Comparison of ENCODE assay signal across 8 mouse cellular contexts in the genomic region with DNA sequence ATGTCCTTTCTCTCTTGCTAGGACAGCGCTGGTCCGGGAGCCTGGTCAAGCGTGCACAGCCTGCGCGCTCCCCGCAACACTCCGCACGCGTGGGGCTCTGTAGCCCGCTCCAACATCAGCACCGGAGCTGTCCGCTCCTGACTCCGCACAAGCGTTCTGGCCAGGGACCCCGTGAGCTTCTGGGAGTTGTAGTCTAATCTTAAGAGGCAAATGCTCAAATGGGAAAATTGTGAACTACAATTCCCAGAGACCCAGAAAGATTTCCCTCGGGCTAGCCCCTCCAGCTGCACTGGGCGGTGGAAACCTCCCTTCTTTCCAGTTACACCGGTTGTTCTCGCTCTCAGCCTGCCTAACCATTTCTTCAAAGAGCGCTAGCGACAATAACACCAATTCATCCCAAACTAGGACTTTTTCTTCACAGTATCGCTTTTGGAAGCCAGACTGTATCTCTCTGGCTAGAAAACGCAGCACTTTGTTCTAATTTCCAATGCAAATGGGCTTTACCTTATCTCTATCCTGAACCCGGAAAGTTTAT. TPM values are rescaled to one million over a fixed set of nuclear protein-coding genes. Genes with fewer than 3 reads are reported as not detected.
DNase-seq lines count a peak whose midpoint lies in the region; ATAC-seq and TF ChIP-seq lines count a peak whose summit lies in the region.

No protein-coding gene starts in this region.

- no peak for TF ChIP-seq CTCF in intestine, postnatal 0 days (IDR thresholded peaks at IDR 0.05; ENCODE audit: low read depth)

- DNase-seq in adrenal gland, postnatal 10 days, result peak; percentile 74
- peak; percentile 95 for DNase-seq in embryo, embryonic 10.5 days (ENCODE audit: low spot score)
- peak; percentile 18 to 44 for DNase-seq in gastrocnemius, postnatal 4 days (ENCODE audit: low spot score in 2 of 2)
- peak; percentile 85 to 90 for DNase-seq in left cerebral cortex, postnatal 14 days (ENCODE audit: low spot score in 2 of 2)
- peak; percentile 86 to 91 for DNase-seq in right cerebral cortex, postnatal 36 days (ENCODE audit: low spot score in 2 of 2)
- DNase-seq in thymus, postnatal 0 days (ENCODE audit: low spot score), result no peak

- peak overlapping the region; percentile 38 for H3K4me3 ChIP-seq in intestine, postnatal 0 days (ENCODE audit: low read depth, low read length)
- peak overlapping the region; percentile 83 for H3K4me3 ChIP-seq in megakaryocyte, embryonic 14.5 days (replicated peaks)

- no peaks in the 10 kb centered on the region for H3K4me1 ChIP-seq in intestine, postnatal 0 days (replicated peaks; ENCODE audit: control insufficient read depth, insufficient read depth, low read length)
- peaks cover 3% of the 10 kb centered on the region; the same call in 1 of the 2 replicates for H3K4me1 ChIP-seq in megakaryocyte, embryonic 14.5 days

- under 1% methylated on average over 24 of the region's 24 CpGs for WGBS in intestine, postnatal 0 days

- no peaks in the 10 kb centered on the region for H3K9me3 ChIP-seq in intestine, postnatal 0 days (ENCODE audit: control insufficient read depth)
- H3K9me3 ChIP-seq in megakaryocyte, embryonic 14.5 days, result peaks cover 3% of the 10 kb centered on the region; the same call in 1 of the 2 replicates

- no peak overlapping the region for H3K9ac ChIP-seq in intestine, postnatal 0 days (ENCODE audit: low read depth, low read length)

- peak overlapping the region; percentile 67 for H3K4me2 ChIP-seq in intestine, postnatal 0 days (replicated peaks; ENCODE audit: low read depth)

- no peaks in the 10 kb centered on the region for H3K36me3 ChIP-seq in intestine, postnatal 0 days (ENCODE audit: control insufficient read depth, insufficient read depth)
- H3K36me3 ChIP-seq in megakaryocyte, embryonic 14.5 days (replicated peaks; ENCODE audit: low read length), result no peaks in the 10 kb centered on the region

- H3K27me3 ChIP-seq in intestine, postnatal 0 days (replicated peaks; ENCODE audit: control insufficient read depth, insufficient read depth, low read length), result peaks cover 9% of the 10 kb centered on the region; the same call in 1 of the 2 replicates
- peaks cover 27% of the 10 kb centered on the region for H3K27me3 ChIP-seq in megakaryocyte, embryonic 14.5 days (replicated peaks)

- no peak overlapping the region for H3K27ac ChIP-seq in intestine, postnatal 0 days (ENCODE audit: low read depth, low read length)

- ATAC-seq in intestine, postnatal 0 days, result peak; percentile 65

- intact Hi-C loops in left cerebral cortex, postnatal 14 days (cut with DNase I), result no loop called here

RNA-seq across cellular contexts. Expression of a gene that starts 0.7 kb away (rescaled TPM):
- 10 to 100 TPM; 21.2 to 24.4 TPM for total RNA-seq in adrenal gland, postnatal 10 days (2021)
- total RNA-seq in gastrocnemius, postnatal 4 days (2021), result under 1 TPM; 0.12 to 0.13 TPM
- 3.0 TPM in 2 replicates for polyA plus RNA-seq in intestine, postnatal 0 days (2015; fragmentation: Nextera tagmentation; extraction: Ambion mirVana)
- 100 to 1,000 TPM; 182 to 193 TPM for total RNA-seq in left cerebral cortex, postnatal 14 days (2021)
- polyA plus RNA-seq in megakaryocyte, embryonic 14.5 days (2012; ENCODE audit: insufficient read depth, low replicate concordance), result not detected in 2 replicates
- not detected in 2 replicates for polyA plus RNA-seq in thymus, postnatal 0 days (2015; fragmentation: Nextera tagmentation; extraction: Ambion mirVana)

Comparison
In these comparisons a context has a peak if more than half of its experiments do, and no peak if none do; other contexts are left out.
1. RNA of a gene that starts 0.7 kb away (total RNA-seq): 182 to 193 TPM in left cerebral cortex, postnatal 14 days and 21.2 to 24.4 TPM in adrenal gland, postnatal 10 days; 0.12 to 0.13 TPM in gastrocnemius, postnatal 4 days; every median in the first group is over 10 times any median in the second.